Mouse (Mus musculus) left cerebral cortex, postnatal 4 days (tissue): ENCODE measurements around the gene Gnai3. TPM values are rescaled to one million over a fixed set of nuclear protein-coding genes. Genes with fewer than 3 reads are reported as not detected.

Experiments
- DNase-seq: peaks from one replicate; pipeline ENCODE4 v3.0.0-alpha.2; 2022
- intact Hi-C: fragments of 180-260 bp; cut with DNase I; formaldehyde crosslinking; loops from one replicate; pipeline ENCODE4 v1.15.1; 2025
- total RNA-seq, 2 experiments: library from RNA; stranded (reverse); gene quantifications; 2 replicates each; pipeline ENCODE4 v1.2.3; 2021

The Gnai3 gene
- 10 to 100 TPM; 88.6 to 90.4 TPM for total RNA-seq

- intact Hi-C loops, result loop anchor here (5.0 kb wide), 2 partner anchors 73 to 278 kb away; no protein-coding TSS in a partner anchor
- DNase-seq, result peak; percentile 90
Measured at GRCm38 (mm10) chr3:108145534-108146445, at the start of gene Gnai3. Gene Gnai3, minus strand, starts transcription at chr3:108146146.

DNA sequence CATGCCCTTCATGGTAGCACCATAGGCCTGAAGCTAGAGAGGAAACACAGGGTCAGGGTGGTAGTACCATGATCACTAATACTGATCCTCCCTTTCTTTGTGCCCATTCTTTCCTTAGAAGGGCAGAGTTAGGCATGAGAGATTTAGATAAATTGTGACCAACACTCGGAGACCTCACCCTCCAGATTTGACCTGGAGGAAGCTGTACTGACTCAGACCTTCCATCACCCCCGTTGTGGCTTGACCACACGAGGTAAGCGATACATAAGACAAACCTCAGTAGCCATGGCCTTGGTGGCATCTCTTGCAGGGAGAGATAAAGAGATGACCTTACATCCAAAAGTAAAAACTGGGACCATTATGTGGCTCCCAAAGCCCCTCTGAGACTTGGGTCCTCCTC lies 49.3 kb upstream of the Gnai3 start:
- intact Hi-C loops, result no loop called here
- no peak for DNase-seq

DNA sequence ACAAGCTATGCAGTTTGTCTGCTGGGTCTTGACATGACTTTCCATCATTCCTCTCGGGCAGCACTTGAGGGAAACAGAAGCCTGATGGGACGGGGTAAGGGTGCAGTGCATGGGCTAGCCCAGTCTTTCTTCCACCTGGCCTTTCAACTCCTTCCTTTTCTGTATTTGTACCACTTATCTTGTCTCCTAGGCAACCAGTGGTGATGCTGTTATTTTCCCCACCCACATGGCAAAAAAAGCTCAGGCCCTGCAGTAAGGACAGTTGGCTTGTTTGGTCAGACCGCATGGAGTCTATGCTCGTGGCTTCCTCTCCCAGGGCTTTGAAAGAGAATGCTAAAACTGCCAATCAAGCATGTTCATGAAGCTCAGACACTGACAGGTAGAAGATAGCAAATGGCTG lies 47.7 kb upstream of the Gnai3 start:
- no peak for DNase-seq
- intact Hi-C loops, result no loop called here

DNA sequence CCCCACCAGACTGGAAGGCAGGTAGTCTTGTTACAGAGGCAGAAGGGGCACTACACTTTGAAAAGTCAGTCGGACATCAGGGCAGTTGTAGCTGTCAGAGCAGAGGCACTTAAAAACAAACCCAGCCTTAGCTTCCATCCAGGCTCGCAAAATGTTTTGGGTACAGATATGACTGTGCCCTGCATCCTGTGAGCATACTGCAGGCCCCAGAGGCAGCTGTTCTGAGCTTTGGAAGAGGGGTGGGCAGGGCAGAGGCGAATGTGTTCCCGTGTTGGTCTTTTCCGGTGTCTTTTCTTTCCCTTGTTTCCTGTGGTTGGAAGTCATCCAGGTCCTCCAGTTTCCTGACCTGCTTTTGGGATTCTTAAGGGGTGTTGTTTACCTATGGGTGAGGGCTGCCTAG lies 44.0 kb upstream of the Gnai3 start:
- intact Hi-C loops, result no loop called here
- DNase-seq, result no peak

- intact Hi-C loops, result no loop called here
Measured at GRCm38 (mm10) chr3:108188716-108189490, 43.0 kb upstream of the Gnai3 start.

GRCm38 (mm10) chr3:108187111-108187795 lies 41.3 kb upstream of the Gnai3 start:
- no peak for DNase-seq

More at GRCm38 (mm10) chr3:108188716-108189490, 43.0 kb upstream of the Gnai3 start:
- DNase-seq, result no peak

DNA sequence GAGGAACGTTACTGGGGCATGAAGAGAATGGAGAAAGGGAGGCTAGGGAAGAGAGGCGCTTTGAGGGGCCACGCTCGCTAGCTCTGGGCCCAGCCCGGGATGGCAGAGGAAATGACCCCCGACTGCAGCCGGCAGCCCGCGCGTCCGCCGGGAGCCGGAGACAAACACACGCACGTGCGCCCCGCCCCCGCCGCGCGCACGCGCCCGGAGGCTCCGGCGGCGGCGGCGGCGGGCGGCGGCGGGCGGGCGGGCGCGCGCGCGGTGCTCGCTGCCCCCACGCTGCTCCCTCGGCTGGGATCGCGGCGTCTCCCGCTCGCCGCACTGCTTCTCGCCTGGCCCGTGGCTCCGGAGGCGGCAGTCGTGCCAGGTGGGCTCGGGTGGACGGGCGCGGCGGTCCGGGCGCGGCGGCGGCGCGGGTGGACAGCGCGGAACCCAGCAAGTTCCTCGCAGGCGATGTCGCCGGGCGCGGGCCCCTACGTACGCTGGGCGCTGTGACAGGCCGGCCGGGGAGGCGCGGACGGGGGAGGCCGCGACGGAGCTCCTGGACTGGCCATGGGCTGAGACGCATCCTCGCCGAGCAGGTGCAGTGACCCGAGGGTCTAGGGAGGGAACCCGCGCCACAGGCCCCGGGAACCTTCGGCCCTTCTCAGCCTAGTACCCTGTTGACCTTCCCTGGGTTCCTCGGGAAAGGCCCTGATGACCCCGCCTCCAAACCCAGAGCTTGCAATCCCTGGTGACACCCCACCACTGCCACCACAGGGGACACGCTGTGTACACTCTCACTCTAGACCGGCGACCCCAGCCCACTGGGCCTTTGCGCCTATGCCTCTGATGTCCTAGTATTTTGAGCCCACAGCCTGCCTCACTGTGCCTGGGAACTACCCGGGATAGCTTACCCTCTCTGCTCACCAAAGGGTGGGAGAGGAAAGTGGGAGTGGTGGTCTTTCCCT lies 40.4 kb upstream of the Gnai3 start, which contains the start of gene Amigo1:
TSS of gene Amigo1 (plus strand) at position 238 of the 950 bp plus-strand sequence.
- intact Hi-C loops, result no loop called here
- DNase-seq, result peak; percentile 54

More at GRCm38 (mm10) chr3:108187111-108187795, 41.3 kb upstream of the Gnai3 start:
- intact Hi-C loops, result no loop called here

GRCm38 (mm10) chr3:108185460-108186097 lies 39.6 kb upstream of the Gnai3 start:
- intact Hi-C loops, result no loop called here
- no peak for DNase-seq

DNA sequence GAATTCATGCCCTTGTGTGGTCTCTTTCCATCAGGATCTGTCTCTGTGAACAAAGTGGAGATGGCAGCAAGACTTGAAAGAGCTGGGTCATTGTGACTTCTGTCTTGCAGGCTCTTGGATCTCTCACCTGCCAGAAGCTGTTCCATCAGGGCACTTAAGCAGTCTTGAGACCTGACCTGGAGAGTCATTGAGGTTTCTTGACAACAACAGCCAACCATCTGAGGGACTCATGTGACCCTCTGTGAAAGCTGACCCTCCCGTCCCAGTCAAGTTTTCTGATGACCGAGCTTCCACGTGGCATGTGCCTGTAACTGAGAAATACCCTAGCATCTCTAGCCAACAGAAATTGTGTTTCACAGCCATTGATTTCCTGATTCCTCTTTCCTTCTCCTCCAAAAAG lies 38.8 kb upstream of the Gnai3 start:
- intact Hi-C loops, result no loop called here
- no peak for DNase-seq

DNA sequence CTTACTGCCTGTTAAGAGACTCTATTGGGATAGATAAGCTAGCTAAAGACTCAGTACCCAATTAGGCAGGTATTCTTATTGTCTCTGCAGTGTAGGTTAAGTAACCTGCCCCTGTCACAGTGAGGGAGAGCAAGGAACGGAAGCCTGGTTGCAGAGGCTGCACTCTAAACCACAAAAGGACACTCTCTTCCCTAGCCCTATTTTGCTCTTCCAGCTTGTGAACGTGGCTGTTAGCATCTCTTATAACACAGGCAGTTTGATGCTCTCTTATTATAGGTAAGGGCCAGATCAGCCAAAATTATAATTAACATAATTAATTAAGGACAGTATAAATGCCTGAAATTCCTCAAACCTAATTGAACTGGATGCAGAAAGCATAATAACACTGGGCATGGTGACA lies 34.6 kb upstream of the Gnai3 start:
- no peak for DNase-seq
- intact Hi-C loops, result no loop called here

- intact Hi-C loops, result no loop called here
Measured at GRCm38 (mm10) chr3:108178756-108179715, 33.1 kb upstream of the Gnai3 start.

DNA sequence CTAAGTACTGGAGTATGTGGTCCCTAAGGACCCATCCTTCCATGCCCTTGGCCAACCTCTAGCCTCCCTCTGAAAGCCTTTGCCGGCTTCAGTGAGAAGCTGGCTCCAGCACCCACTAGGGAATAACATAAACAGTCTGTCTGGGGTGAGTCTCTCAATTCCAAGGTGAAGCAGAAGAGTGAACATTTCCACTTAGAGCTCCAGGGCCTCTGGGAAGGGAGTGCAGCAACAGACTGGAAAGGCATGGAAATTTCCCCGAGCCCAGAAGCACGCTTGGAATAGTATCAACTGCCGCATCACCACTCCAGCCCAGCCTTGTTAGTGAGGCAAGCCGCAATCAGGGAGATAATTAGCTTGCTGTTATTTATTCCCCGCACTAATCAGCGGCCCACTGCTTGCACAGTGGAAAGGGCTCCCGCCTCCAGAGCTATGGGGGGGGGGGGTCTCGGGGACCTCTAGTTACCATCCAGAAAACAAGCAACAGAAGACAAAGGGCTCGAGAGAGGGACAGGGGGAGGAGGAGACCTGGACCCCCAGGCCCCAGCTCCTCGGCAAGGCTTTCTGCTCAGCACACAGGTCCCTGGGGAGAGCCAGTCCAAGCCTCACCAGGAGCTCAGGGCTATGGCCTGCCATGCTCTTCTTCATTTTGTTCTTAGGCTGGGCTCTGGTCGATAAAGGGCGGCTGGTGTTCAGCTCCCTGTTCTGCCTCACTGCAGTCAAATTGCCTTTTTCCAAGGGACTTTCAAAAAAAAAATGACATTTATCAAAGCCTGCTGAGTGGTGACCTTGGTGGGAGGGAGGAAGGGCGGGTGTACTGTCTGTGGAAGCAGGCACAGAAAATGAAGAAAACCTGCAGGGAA lies 29.0 kb upstream of the Gnai3 start:
- DNase-seq, result peak; percentile 51
- intact Hi-C loops, result no loop called here

More at GRCm38 (mm10) chr3:108178756-108179715, 33.1 kb upstream of the Gnai3 start:
- no peak for DNase-seq

GRCm38 (mm10) chr3:108169199-108169598 lies 23.3 kb upstream of the Gnai3 start:
- DNase-seq, result no peak
- intact Hi-C loops, result loop anchor here (5.0 to 10.0 kb wide), 4 partner anchors 33 to 396 kb away; partner anchors contain the start of genes Cyb561d1, Psrc1, Sort1 and Tmem167b

GRCm38 (mm10) chr3:108167499-108167898 lies 21.6 kb upstream of the Gnai3 start:
- intact Hi-C loops, result loop anchor here (5.0 to 10.0 kb wide), 4 partner anchors 35 to 397 kb away; partner anchors contain the start of genes Cyb561d1, Psrc1, Sort1 and Tmem167b
- DNase-seq, result no peak

DNA sequence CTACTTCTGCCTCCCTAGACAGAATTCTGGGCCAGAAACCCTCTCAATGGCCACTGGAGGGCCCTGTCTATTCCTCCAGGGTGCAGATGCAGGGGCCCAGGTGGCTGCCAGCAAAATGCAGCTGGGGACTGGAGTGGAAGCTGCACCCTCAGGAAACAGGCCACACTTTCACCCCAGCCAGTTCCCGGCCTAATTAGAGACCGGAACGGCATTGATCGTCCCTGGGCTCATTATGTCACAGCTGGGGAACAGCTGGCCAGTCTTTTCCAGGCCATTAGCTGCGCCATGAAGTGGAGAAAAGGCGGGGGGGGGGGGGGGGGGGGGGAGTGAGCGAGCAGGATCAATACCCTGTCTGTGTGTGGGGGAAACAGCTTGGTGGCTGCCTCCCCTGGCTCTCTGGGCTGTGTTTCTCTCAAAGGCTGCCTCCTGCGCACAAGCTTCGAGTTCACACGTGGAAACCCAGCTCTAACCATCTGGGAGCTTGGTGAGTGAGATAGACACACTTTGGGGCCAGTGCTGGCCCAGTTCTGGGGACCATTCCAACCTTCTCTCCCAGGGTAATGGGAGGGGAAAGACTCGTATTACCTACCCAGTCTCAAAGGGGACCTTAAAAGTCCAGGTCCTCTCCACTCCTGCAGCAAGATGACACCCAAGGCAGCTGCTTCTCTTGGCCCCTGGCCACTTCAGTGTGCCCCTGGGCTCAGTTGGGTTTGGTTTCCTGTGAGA lies 20.7 kb upstream of the Gnai3 start:
- intact Hi-C loops, result loop anchor here (5.0 to 10.0 kb wide), 4 partner anchors 36 to 398 kb away; partner anchors contain the start of genes Cyb561d1, Psrc1, Sort1 and Tmem167b
- DNase-seq, result peak; percentile 62
